Mouse (Mus musculus): ENCODE measurements around the gene B3galt4. TPM values are rescaled to one million over a fixed set of nuclear protein-coding genes. Genes with fewer than 3 reads are reported as not detected.
"Not testable (repeated sequence)": the region's sequence is repeated elsewhere in the genome, so short reads cannot be mapped to it uniquely, and the experiment has no call there.

Gene B3galt4
- polyA plus RNA-seq, 1 experiment from 2014 or later: 2.3 TPM

- ATAC-seq (ENCODE audit: insufficient read depth): no peak
- H3K27ac ChIP-seq (ENCODE audit: low read depth): no peak overlapping the region
- H3K4me3 ChIP-seq (ENCODE audit: low read depth, low read length): peak overlapping the region; percentile 99
- H3K9me3 ChIP-seq (ENCODE audit: low read depth, low read length): no peaks in the 10 kb centered on the region
- H3K27me3 ChIP-seq (ENCODE audit: insufficient read depth, low read length): no peaks in the 10 kb centered on the region
- DNase-seq: no peak
- peak overlapping the region; percentile 78 for H3K4me2 ChIP-seq
- peaks cover 26% of the 10 kb centered on the region; the same call in 1 of the 2 replicates for H3K4me1 ChIP-seq (ENCODE audit: insufficient read depth)
- 7% methylated on average over 10 of the region's 10 CpGs for WGBS
- peak overlapping the region; percentile 71 for H3K9ac ChIP-seq
- no peak for TF ChIP-seq CTCF (IDR thresholded peaks at IDR 0.05; ENCODE audit: low read depth)
- peaks cover 61% of the 10 kb centered on the region for H3K36me3 ChIP-seq (ENCODE audit: insufficient read depth)
Measured at GRCm38 (mm10) chr17:33956336-33956735, 5.0 kb upstream of the B3galt4 start.

DNA sequence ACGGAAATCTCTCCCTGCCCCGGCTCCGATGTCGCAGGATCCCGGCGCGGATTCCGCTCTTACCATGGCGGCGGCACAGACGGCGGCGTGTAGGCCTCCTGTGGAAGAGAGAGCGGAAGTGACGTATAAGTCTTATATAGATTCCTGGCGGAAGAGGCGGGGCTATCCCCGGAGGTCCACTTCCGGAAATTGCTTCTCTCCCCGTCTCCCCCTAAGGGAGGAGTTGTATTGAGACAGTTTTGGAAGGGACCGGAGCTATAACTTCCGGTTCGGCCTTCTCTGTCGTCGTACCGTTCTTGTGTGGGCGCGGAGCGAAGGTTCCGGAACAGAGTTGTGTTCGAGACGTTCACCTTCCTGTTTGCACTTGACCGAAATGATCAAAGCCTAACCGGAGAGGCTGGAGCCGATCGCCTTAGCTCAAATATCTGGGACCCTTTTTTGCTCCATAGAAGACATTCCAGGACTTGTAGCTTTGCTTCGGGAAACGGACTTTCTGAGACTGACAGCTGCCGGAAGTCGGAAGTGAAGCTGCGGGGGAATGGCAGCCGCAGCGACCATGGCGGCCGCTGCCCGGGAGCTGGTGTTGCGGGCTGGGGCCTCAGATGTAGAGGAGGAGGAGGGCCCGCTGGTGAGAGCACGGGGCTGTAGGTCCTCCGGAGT lies 4.4 kb upstream of the B3galt4 start, which contains the start of the genes Vps52 and Rps18:
TSS of gene Vps52 (plus strand) at position 258 of the 660 bp plus-strand sequence.
TSS of gene Rps18 (minus strand) at position 447 of the 660 bp plus-strand sequence.
- peak; percentile 84 for ATAC-seq (ENCODE audit: insufficient read depth)

GRCm38 (mm10) chr17:33954646-33955554 lies 3.6 kb upstream of the B3galt4 start:
- TF ChIP-seq CTCF (IDR thresholded peaks at IDR 0.05; ENCODE audit: low read depth): no peak
- Histone ChIP-seq H3K27me3 (ENCODE audit: insufficient read depth, low read length) (no peaks in the 10 kb centered on the region), H3K4me1 (ENCODE audit: insufficient read depth) (peaks cover 26% of the 10 kb centered on the region; the same call in 1 of the 2 replicates), H3K4me2 (peak overlapping the region; percentile 100), H3K27ac (ENCODE audit: low read depth) (peak overlapping the region; percentile 97), H3K36me3 (ENCODE audit: insufficient read depth) (peaks cover 56% of the 10 kb centered on the region), H3K9me3 (ENCODE audit: low read depth, low read length) (no peaks in the 10 kb centered on the region), H3K4me3 (ENCODE audit: low read depth, low read length) (peak overlapping the region; percentile 99), H3K9ac (peak overlapping the region; percentile 99)
- ATAC-seq (ENCODE audit: insufficient read depth): peak; percentile 12
- no peak for DNase-seq
- under 1% methylated on average over 33 of the region's 33 CpGs for WGBS

More for the DNA sequence above, 4.4 kb upstream of the B3galt4 start, which contains the start of the genes Vps52 and Rps18:
- H3K9me3 ChIP-seq (ENCODE audit: low read depth, low read length): no peaks in the 10 kb centered on the region
- peaks cover 26% of the 10 kb centered on the region; the same call in 1 of the 2 replicates for H3K4me1 ChIP-seq (ENCODE audit: insufficient read depth)
- H3K36me3 ChIP-seq (ENCODE audit: insufficient read depth): peaks cover 56% of the 10 kb centered on the region
- WGBS: under 1% methylated on average over 50 of the region's 50 CpGs
- H3K4me2 ChIP-seq: peak within 1 kb of the TSS; percentile 100
- H3K4me3 ChIP-seq (ENCODE audit: low read depth, low read length): peak within 1 kb of the TSS; percentile 99
- peak within 1 kb of the TSS; percentile 97 for H3K27ac ChIP-seq (ENCODE audit: low read depth)
- peak; percentile 99 for DNase-seq
- H3K27me3 ChIP-seq (ENCODE audit: insufficient read depth, low read length): no peaks in the 10 kb centered on the region
- TF ChIP-seq CTCF (IDR thresholded peaks at IDR 0.05; ENCODE audit: low read depth): peak; percentile 32
- peak within 1 kb of the TSS; percentile 99 for H3K9ac ChIP-seq

DNA sequence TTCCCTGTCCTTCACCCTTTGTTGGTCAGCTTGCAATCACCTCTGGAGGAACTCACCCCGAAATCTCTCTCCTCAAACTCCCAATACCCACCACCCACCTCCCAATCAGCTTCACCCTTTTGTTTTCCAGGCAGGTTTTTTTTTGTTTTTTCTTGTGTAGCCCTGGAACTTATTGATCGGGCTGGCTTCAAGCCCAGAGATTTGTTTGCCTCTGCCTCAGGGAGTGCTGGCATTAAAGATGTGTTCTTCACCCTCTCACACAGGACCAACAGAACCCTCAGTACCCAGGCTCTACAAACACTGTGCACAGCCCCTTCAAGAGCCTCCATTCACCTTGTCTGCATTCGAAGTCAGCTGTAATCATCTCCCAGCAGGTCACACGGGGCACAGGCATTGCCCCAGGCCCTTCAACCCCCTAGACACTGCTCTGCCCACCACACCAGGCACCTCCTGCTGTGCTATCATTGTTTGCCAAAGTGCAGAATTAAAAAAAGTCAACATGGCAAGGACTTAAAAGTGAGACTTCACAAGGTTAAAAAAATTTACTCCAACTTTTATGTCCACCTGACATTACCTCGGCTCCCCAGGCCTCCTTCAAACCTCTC lies 2.8 kb upstream of the B3galt4 start:
- no peak for TF ChIP-seq CTCF (IDR thresholded peaks at IDR 0.05; ENCODE audit: low read depth)
- Histone ChIP-seq H3K4me3 (ENCODE audit: low read depth, low read length) (peak overlapping the region; percentile 99), H3K9me3 (ENCODE audit: low read depth, low read length) (no peaks in the 10 kb centered on the region), H3K27me3 (ENCODE audit: insufficient read depth, low read length) (no peaks in the 10 kb centered on the region), H3K9ac (peak overlapping the region; percentile 99), H3K36me3 (ENCODE audit: insufficient read depth) (peaks cover 56% of the 10 kb centered on the region), H3K4me1 (ENCODE audit: insufficient read depth) (peaks cover 26% of the 10 kb centered on the region; the same call in 1 of the 2 replicates), H3K27ac (ENCODE audit: low read depth) (peak overlapping the region; percentile 48; the same call in 1 of the 2 replicates), H3K4me2 (peak overlapping the region; percentile 100)
- 35% methylated on average over 5 of the region's 5 CpGs for WGBS
- no peak for DNase-seq
- no peak for ATAC-seq (ENCODE audit: insufficient read depth)

DNA sequence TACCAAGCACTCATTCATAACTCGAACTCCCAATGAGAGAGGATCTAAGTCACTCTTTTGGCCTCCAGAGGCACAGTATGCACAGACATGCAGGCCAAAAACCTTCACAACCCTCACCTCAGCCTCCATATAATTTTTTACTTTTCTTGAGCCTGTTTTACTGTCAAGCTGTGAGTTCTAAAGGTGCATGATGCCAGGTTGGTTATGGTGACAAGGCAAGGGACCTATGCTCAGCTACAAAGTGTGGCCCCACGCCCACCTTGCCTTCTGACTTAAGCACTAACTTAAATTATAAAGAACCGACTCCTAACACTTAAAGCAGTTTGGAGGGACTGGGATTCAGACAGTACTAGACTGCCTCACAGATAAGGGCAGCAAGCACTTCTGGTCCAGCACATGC lies 2.0 kb upstream of the B3galt4 start:
- Histone ChIP-seq H3K4me2 (peak overlapping the region; percentile 100), H3K4me3 (ENCODE audit: low read depth, low read length) (peak overlapping the region; percentile 99), H3K9ac (peak overlapping the region; percentile 99), H3K27ac (ENCODE audit: low read depth) (no peak overlapping the region; the same call in 1 of the 2 replicates), H3K27me3 (ENCODE audit: insufficient read depth, low read length) (no peaks in the 10 kb centered on the region), H3K9me3 (ENCODE audit: low read depth, low read length) (no peaks in the 10 kb centered on the region), H3K4me1 (ENCODE audit: insufficient read depth) (peaks cover 26% of the 10 kb centered on the region; the same call in 1 of the 2 replicates), H3K36me3 (ENCODE audit: insufficient read depth) (peaks cover 57% of the 10 kb centered on the region)
- no peak for TF ChIP-seq CTCF (IDR thresholded peaks at IDR 0.05; ENCODE audit: low read depth)
- ATAC-seq (ENCODE audit: insufficient read depth): no peak
- no peak for DNase-seq
- WGBS: 80% methylated on average over 3 of the region's 3 CpGs

DNA sequence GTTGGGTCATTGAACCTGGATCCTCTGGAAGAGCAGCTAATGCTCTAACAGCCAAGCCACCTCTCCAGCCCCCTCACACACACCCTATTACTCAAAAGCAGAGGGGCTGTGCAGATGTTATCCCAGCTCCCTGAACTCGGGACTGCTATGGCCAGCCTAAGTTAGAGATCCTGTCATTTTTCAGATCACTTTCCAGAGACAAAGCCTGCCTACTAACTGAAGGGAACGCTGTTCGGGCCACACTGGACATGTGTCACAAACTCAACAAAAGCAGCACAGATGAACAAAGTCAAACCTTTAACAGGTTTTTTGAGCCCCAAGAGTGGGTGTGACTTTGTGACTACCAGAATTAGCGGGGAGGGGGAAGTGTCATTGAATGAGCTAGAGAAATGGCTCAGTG lies 1.6 kb upstream of the B3galt4 start:
- H3K4me2 ChIP-seq: peak overlapping the region; percentile 100
- ATAC-seq (ENCODE audit: insufficient read depth) (no peak), DNase-seq (no peak)
- peaks cover 59% of the 10 kb centered on the region for H3K36me3 ChIP-seq (ENCODE audit: insufficient read depth)
- H3K4me1 ChIP-seq (ENCODE audit: insufficient read depth): peaks cover 26% of the 10 kb centered on the region; the same call in 1 of the 2 replicates
- H3K27ac ChIP-seq (ENCODE audit: low read depth): no peak overlapping the region; the same call in 1 of the 2 replicates
- H3K9me3 ChIP-seq (ENCODE audit: low read depth, low read length): no peaks in the 10 kb centered on the region
- no peak for TF ChIP-seq CTCF (IDR thresholded peaks at IDR 0.05; ENCODE audit: low read depth)
- peak overlapping the region; percentile 99 for H3K9ac ChIP-seq
- WGBS: 65% methylated on average over 4 of the region's 4 CpGs
- H3K27me3 ChIP-seq (ENCODE audit: insufficient read depth, low read length): no peaks in the 10 kb centered on the region
- H3K4me3 ChIP-seq (ENCODE audit: low read depth, low read length): peak overlapping the region; percentile 99; the same call in 1 of the 2 replicates

DNA sequence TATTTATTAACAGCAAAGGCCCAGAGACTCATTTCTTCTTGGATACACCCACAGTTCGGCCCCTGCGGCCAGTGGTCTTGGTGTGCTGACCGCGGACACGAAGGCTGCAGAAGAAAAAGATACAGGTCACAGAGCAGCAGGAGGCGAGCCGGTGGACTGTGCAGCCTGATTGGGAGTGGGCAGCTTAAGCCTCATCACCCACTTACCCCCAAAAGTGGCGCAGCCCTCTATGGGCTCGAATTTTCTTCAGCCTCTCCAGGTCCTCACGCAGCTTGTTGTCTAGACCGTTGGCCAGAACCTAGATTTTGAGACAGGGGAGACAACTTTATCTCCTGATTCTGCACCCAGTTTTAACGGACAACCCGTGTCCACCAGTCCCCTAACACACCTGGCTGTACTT lies 727 bp upstream of the B3galt4 start:
- H3K9ac ChIP-seq: peak overlapping the region; percentile 99; the same call in 1 of the 2 replicates
- WGBS: 70% methylated on average over 13 of the region's 13 CpGs

More for the DNA sequence above, 727 bp upstream of the B3galt4 start:
- Histone ChIP-seq H3K27ac (ENCODE audit: low read depth) (0 out of 2 replicates have a peak overlapping the region, but pooled peaks have one; percentile 85), H3K4me3 (ENCODE audit: low read depth, low read length) (peak overlapping the region; percentile 40), H3K4me1 (ENCODE audit: insufficient read depth) (peaks cover 26% of the 10 kb centered on the region; the same call in 1 of the 2 replicates), H3K36me3 (ENCODE audit: insufficient read depth) (peaks cover 61% of the 10 kb centered on the region), H3K4me2 (peak overlapping the region; percentile 100)
- not testable (repeated sequence) for H3K27me3 ChIP-seq (ENCODE audit: insufficient read depth, low read length); DNase-seq; ATAC-seq (ENCODE audit: insufficient read depth); H3K9me3 ChIP-seq (ENCODE audit: low read depth, low read length)

Measured in lung, embryonic 14.5 days (tissue).